Mouse (Mus musculus): ENCODE data around the gene Tead2.

GRCm38 (mm10) chr7:45263006-45263607 is 47.6 kb downstream of the Tead2 start:
- TF ChIP-seq CTCF (IDR thresholded peaks at IDR 0.05) (no peak), EP300 (IDR thresholded peaks at IDR 0.05) (no peak)
